Mouse (Mus musculus): ENCODE results near the gene Tac2.

DNA sequence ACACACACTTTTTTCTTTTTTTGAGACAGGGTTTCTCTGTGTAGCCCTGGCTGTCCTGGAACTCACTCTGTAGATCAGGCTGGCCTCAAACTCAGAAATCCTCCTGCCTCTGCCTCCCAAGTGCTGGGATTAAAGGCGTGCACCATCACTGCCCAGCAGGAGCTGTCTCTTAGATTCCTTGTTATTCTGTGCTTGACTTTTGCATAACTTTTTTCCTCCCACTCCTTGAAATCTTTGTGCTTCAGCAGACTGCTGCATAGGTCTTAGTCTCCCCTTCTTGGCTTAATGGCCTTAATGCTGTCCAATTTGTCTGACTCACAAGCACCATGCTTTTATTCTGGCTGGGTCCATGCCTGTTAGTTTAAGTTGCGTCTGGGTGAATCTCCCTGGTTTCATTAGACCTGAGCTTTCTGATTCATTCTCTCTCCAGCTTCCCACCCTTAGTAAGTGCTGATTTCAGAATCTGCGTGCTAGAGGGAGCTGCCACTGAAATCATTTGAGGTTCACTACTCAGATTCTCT lies 15.4 kb upstream of the Tac2 start:
- TF ChIP-seq CTCF (IDR thresholded peaks at IDR 0.05; ENCODE audit: low read depth, low read length) (no peak), POLR2A (IDR thresholded peaks at IDR 0.05; ENCODE audit: borderline replicate concordance, low read depth, low read length) (no peak)
